Mouse (Mus musculus) neural tube, embryonic 10.5 days (tissue): ENCODE data around the gene Myo3b.

Experiments used
- DNase-seq: peaks from one replicate; pipeline ENCODE4 v3.0.0-alpha.2; 2017; ENCODE audit warnings: low spot score; ENCODE audit errors: extremely low spot score

Myo3b gene

GRCm38 (mm10) chr2:70352435-70353165 is 313.7 kb downstream of the Myo3b start:
- no peak for DNase-seq

DNA sequence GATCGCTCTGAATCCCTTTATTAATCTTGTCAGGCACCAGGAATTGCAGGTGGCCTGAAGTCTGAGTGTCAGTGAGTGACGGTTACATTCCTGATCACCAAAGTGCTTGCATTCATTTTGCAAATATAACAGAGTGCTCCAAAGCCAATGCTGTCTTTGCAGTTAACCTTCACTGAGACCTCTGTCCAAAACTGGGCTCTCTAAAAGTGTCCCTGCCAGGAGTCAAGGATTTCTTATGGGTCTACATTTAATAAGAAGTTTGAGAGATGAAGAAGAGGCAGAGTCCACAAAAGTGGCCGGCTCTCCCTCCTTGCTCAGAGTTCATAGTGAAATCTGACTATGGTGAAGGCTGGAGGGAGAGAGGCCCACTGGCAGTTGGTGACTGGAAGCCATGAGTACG is 315.1 kb downstream of the Myo3b start:
- DNase-seq: no peak

DNA sequence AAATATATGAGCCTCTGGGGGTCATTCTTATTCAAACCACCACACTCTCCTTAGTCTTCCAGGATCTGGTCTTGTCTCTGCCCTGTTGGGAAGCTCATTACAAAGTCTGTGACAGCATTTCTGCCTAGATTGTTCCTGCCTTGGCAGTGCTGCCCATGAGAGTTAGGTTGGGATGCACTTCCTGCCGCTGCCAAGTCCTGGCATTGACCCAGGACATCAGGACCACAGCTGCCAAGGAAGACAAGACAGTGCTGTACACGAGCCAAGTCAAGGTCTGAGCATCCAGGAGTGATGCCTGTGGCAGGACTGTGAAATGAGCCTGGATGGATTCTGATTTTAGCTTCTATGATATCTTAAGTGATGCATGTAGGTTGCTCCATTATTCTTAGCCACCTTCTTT is 316.1 kb downstream of the Myo3b start:
- DNase-seq: no peak

GRCm38 (mm10) chr2:70369421-70369820 is 330.5 kb downstream of the Myo3b start:
- no peak for DNase-seq

- no peak for DNase-seq
Observed at GRCm38 (mm10) chr2:70379341-70379740, 340.4 kb downstream of the Myo3b start.

DNA sequence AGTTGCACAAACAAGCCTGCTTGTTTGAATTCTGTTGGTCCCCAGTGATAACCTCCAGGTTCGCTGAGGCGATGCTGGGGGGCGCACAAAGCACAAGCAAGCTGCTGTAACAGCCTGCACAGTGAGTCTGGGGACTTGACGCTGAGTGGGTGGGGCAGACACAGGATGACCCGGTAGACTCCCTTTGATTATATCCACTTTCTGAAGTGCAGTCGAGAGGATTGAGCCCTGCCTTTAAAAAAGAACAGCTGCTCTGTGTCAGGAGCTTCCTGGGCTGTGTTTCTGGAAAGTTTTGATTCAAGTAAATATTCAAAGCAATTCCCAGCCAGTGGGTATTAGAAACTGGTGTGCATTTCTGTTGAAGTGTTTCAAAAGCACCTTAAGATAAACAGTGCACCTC is 341.0 kb downstream of the Myo3b start:
- no peak for DNase-seq

DNA sequence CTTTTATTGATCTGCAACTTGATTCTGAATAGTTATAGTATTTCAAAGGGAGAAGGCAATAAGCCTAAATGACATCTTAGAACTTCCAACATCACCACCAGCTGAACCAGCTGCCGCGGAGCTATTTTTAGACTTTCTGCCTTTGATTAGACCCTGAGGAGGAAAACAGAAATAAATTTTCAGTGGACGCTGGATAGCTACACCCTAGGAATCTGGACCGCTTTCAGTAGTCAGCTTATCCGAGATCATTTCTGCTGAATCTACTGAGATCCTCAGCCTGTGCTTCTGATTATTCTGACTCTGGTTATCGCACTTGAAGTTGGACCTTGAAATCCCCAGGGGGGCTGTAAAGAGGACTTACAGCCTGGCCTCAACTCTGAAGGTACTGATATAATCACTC is 349.7 kb downstream of the Myo3b start:
- DNase-seq: no peak

DNA sequence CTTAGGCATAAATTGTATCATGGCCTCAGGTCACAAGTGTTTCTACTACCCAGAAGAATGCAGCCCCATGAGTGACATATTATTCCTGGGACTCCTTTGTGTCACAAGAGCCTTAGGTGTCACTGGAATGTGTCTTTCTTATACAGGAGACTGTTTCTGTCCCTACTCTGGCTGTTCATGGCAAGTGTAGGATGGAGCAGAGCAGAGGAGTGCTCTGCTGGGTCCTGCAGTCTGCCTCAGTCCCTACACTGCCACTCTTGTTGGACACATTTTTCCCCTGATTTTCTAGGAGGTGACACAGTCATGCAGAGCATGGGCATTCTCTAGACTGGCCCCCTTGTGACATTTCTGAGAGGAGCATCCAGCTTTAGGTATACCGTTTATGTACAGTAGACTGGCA is 350.2 kb downstream of the Myo3b start:
- no peak for DNase-seq

- no peak for DNase-seq
Observed at GRCm38 (mm10) chr2:70397734-70398276, 358.9 kb downstream of the Myo3b start.

DNA sequence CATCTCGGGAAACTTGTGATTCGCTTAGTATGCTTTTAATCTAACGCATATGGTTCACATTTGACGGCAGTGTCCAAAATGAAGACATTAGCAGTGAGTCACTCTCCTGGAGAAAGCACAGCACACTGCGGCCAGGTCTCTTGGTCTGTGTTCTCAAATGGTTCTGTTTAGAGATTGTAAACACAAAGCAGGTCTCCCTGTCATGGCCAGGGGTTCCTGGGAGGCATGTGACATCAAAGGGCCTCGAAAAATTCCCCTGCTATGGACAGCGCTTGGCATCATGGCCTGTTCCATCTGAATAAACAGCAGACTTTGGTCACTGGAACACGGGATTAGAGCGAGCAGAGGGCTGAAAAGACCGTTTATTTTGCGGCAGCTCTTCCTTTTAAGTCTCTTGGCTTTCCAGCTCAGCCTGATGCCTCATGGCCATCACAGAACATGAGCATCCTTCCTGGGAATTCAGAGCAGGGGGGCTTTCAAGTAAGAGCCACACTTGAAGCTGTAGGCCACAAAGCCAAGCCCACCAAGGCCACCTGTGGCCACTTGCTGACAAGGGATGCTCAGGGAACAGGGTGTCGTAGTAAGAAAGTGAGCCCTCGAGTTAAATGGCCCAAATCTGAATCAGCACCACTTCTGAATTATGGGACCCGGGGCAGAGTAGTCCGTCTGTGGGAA is 360.7 kb downstream of the Myo3b start:
- no peak for DNase-seq

- no peak for DNase-seq
Observed at GRCm38 (mm10) chr2:70400321-70400720, 361.4 kb downstream of the Myo3b start.

DNA sequence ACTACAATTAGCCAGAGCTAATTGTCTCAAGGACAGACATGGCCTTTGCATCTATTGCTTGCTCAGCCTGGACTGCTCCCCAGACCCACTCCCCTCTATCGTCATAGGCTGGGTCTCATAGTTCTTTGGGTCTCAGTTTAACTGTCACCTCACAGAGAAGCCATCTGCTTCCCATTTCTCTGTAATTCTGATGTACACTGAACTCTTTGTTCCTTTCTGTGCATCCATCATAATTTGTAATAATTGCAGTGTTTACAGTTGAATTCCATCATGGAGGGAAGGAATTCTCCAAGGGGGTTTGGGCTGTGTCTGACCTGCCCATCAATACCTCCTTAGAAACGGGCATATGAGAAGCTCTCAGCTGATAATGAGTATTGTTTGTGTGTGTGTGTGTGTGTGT is 365.4 kb downstream of the Myo3b start:
- no peak for DNase-seq

GRCm38 (mm10) chr2:70406846-70407245 is 367.9 kb downstream of the Myo3b start:
- DNase-seq: no peak

DNA sequence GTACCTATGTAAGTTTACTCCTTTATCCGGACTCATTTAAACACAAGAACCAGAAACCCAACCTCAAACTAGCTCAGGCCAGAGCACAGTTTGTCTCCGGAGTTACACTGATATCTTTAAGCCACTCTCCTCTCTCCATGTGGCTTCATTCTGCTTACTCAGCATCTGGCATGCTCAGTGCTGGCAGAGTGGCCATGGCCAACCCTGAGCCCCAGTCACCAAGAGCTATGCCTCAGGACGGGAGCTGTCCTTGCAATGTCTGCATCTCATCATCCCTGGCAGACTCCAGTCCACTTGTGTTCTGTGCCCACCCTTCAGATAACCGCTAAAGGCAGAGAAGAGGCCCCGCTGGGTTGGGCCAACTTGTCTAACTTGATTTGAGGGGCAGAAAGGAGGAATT is 368.8 kb downstream of the Myo3b start:
- DNase-seq: no peak

DNA sequence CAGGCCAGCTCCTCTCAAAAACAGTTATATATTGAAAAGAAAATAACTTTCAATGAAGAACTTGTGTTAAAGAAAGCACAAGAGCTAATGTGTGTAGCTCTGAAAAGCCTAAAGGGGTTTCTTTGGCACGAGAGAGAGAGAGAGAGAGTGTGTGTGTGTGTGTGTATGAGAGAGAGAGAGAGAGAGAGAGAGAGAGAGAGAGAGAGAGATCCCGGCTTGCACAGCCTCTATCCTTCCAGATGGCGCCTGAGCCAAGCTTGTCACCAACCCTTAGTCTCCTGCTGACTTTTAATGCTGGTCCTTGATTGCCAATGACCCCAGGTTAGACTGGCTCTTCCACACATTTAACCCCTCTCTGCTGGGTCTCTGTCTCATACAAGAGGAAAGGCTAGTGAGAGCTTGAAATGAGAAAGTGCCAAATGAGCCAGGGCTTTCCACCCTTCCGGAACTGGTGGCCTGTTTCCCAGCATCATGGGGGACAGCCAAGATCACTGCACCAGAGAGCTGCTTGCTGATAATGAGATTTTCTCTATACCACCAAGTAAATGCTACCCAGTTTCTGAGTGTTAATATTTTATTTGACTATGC is 371.5 kb downstream of the Myo3b start:
- no peak for DNase-seq

GRCm38 (mm10) chr2:70412315-70412714 is 373.4 kb downstream of the Myo3b start:
- DNase-seq: no peak

- no peak for DNase-seq
Observed at GRCm38 (mm10) chr2:70414386-70414785, 375.5 kb downstream of the Myo3b start.

DNA sequence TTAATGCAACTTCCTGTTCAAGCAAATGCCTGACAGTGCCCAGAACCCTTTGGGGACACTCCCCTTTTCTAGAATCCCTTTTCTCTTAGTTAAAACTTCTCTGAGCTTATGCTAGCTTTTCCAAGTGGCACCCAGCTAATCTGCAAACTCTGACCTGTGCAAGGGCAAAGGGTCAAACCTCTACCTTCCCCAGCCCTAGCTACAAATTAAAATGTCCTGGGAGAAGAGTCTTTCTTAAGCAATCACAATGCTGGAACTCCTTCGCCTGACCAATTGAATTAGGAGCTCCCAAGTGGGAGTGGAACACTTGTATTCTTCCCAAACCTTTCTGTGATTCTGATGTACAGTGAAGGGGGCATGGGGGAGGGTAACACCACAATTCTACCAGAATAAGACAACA is 376.6 kb downstream of the Myo3b start:
- no peak for DNase-seq

- no peak for DNase-seq
Observed at GRCm38 (mm10) chr2:70419336-70419735, 380.4 kb downstream of the Myo3b start.

GRCm38 (mm10) chr2:70421144-70421874 is 382.4 kb downstream of the Myo3b start:
- no peak for DNase-seq

DNA sequence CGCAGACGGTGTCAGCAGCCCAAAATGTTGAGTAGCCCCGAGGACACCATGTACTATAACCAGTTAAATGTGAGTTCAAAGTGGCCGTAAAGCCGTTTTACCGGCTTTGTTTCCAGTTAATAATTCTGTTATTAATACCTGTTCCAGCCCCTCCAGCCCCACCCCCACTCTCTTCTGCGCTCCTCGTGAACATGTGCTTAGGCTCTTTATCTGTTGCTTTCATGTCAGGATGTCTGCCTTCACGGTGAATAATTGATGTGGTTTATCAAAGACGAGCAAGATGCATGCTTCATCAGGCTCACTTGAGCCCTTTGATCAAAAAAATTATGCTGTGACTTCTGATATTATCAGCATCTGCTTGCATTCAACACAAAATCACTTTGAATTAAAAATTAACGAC is 386.7 kb downstream of the Myo3b start:
- no peak for DNase-seq

DNA sequence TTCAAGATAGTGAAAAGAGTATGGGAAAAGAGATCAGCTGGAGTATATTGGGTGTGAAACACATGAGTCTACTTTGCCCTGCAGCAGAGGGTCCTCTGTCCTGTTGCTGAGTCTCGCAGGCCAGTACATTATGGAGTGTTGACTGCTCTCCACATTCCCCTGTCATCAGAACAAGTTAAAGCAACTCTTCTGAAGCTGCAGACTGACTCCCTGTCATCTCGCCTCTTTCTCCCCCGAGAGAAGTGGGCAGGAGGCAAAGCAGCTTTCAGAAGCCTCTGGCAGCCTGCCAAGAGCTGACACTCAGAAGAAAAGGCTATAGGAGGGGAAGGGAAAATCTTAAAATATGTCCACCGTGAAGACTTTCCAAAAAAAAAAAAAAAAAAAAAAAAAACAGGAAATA is 404.1 kb downstream of the Myo3b start:
- peak; percentile 29 for DNase-seq
